Mouse (Mus musculus) brain, embryonic 14.5 days (tissue): ENCODE measurements at regions not wholly inside any gene's neighbourhood (a gene's known extent, or its start where the extent isn't known, plus 50 kb on each side); places are given as distances from the start of the nearest gene placed in this dataset.

Experiments used
- CTCF ChIP-seq: fragments of 200-500 bp; IDR thresholded peaks from 2 replicates; pipeline ENCODE4 v1.5.1; 2012; ENCODE audit warnings: inconsistent platforms, mild to moderate bottlenecking, moderate library complexity, borderline replicate concordance; ENCODE audit not compliant: insufficient read depth, insufficient read length; ENCODE audit errors: extremely low read depth
- POLR2A ChIP-seq: fragments of 200-500 bp; IDR thresholded peaks from 2 replicates; pipeline ENCODE4 v1.6.1; 2012; ENCODE audit warnings: mild to moderate bottlenecking, inconsistent platforms, borderline replicate concordance; ENCODE audit not compliant: poor library complexity, insufficient read depth, insufficient read length, severe bottlenecking; ENCODE audit errors: extremely low read depth

DNA sequence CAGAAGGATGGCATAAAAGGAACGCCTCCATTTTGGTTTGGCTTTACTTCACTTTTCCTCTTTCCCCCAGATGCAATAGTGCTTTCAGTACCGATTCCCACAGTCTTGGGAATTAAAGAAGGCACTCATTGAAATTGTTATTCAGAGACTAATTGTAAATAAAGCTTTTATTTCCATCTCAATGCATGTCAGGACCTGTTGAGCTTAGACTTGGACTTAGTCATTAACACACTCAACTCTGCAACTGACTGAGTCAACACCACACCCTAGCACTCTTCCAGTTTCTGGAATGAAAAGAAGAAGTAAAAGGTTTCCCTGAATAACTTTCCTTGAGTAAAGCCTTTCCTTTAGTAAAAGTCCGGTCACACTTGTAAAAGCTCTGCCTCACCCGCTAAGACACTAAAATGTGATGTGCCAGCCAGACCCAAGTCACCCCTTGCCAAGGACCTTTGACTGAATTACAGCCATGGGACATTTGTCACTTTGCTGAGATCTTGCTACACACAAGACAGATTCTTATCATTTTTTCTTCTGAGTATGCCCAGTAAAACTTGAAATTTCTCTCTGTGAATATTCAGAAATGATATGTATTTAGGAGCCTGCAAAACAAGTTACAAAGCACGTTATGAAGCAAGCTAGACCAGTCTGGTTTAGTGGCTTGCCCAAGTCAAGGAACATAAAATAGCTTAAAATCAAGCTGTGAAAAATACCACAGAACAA, 416.4 kb upstream of the Klf6 start:
- TF ChIP-seq CTCF (no peak), POLR2A (no peak)
